Mouse (Mus musculus) left cerebral cortex, postnatal 14 days (tissue): Measurements from ENCODE around the gene Etfbkmt. TPM values are rescaled to one million over a fixed set of nuclear protein-coding genes. Genes with fewer than 3 reads are reported as not detected.
"Not testable (repeated sequence)": the region's sequence is repeated elsewhere in the genome, so short reads cannot be mapped to it uniquely, and the experiment has no call there.

Experiments
- DNase-seq, 2 experiments: peaks; one replicate each; pipeline ENCODE4 v3.0.0; 2021 to 2022; ENCODE audit warnings: low spot score in 2 of 2, mixed read lengths in 1 of 2
- intact Hi-C: fragments of 180-260 bp; cut with DNase I; formaldehyde crosslinking; loops from one replicate; pipeline ENCODE4 v1.15.1; 2025
- total RNA-seq, 2 experiments: library from RNA; stranded (reverse); gene quantifications; 2 replicates each; pipeline ENCODE4 v1.2.3; 2021

The Etfbkmt gene
- total RNA-seq, 2 experiments from 2014 or later: 1.8 to 2.1 TPM

- DNase-seq, intact Hi-C loops: not testable (repeated sequence)
Measured at GRCm38 (mm10) chr6:149169965-149170364, 30.3 kb downstream of the Etfbkmt start.

GRCm38 (mm10) chr6:149173831-149174625 lies 34.4 kb downstream of the Etfbkmt start:
- intact Hi-C loops: no loop called here
- DNase-seq: peak; percentile 14 to 18

GRCm38 (mm10) chr6:149174932-149175570 lies 35.4 kb downstream of the Etfbkmt start:
- DNase-seq: no peak
- intact Hi-C loops: no loop called here

GRCm38 (mm10) chr6:149179064-149179463 lies 39.4 kb downstream of the Etfbkmt start:
- no peak for DNase-seq
- intact Hi-C loops: no loop called here

GRCm38 (mm10) chr6:149184007-149184406 lies 44.4 kb downstream of the Etfbkmt start:
- DNase-seq: no peak
- intact Hi-C loops: no loop called here

GRCm38 (mm10) chr6:149187371-149187770 lies 47.7 kb downstream of the Etfbkmt start:
- intact Hi-C loops: no loop called here
- DNase-seq: no peak

GRCm38 (mm10) chr6:149188041-149188924 lies 48.6 kb downstream of the Etfbkmt start, which contains the start of gene Amn1:
Gene Amn1, minus strand, starts transcription at chr6:149188712.
- peak; percentile 94 to 98 for DNase-seq
- intact Hi-C loops: no loop called here

GRCm38 (mm10) chr6:149188925-149189257 lies 49.2 kb downstream of the Etfbkmt start:
- intact Hi-C loops: no loop called here
- DNase-seq: no peak

- no peak for DNase-seq
- intact Hi-C loops: no loop called here
Measured at GRCm38 (mm10) chr6:149189340-149189922, 49.8 kb downstream of the Etfbkmt start.

GRCm38 (mm10) chr6:149191951-149192350 lies 52.3 kb downstream of the Etfbkmt start:
- intact Hi-C loops, DNase-seq: not testable (repeated sequence)

GRCm38 (mm10) chr6:149193276-149193905 lies 53.7 kb downstream of the Etfbkmt start:
- intact Hi-C loops: no loop called here
- DNase-seq: no peak

- intact Hi-C loops: no loop called here
- no peak for DNase-seq
Measured at GRCm38 (mm10) chr6:149197116-149197515, 57.5 kb downstream of the Etfbkmt start.

GRCm38 (mm10) chr6:149198572-149198971 lies 58.9 kb downstream of the Etfbkmt start:
- intact Hi-C loops: no loop called here
- DNase-seq: no peak

Other genes with a start within 250 kb of the Etfbkmt start
- gene Caprin2, start 243.6 kb upstream of the Etfbkmt start, total RNA-seq: 1 to 10 TPM; 6.6 to 7.1 TPM
- gene Sinhcaf, start 193.4 kb upstream of the Etfbkmt start, total RNA-seq: 1 to 10 TPM; 2.3 to 4.3 TPM
- gene Dennd5b, start 38.2 kb upstream of the Etfbkmt start, total RNA-seq: 10 to 100 TPM; 52.9 to 59.1 TPM
- gene Gm10203, start 9.7 kb upstream of the Etfbkmt start, total RNA-seq: not detected
- gene Amn1, start 48.9 kb downstream of the Etfbkmt start, total RNA-seq: 10 to 100 TPM; 34.1 to 36.0 TPM
- gene Resf1, start 169.6 kb downstream of the Etfbkmt start, total RNA-seq: 10 to 100 TPM; 13.7 to 15.8 TPM